Mouse (Mus musculus): ENCODE data around the gene Fcrla. TPM values are rescaled to one million over a fixed set of nuclear protein-coding genes. Genes with fewer than 3 reads are reported as not detected.

Gene Fcrla
- polyA plus RNA-seq, 1 experiment: 9.9 TPM

GRCm38 (mm10) chr1:170972494-170972893 is 45.1 kb upstream of the Fcrla start:
- H3K4me1 ChIP-seq (replicated peaks; ENCODE audit: control insufficient read depth, insufficient read depth, low read length): peaks cover 3% of the 10 kb centered on the region
- no peaks in the 10 kb centered on the region for H3K36me3 ChIP-seq (ENCODE audit: control insufficient read depth, insufficient read depth, low read length)
- H3K27me3 ChIP-seq (ENCODE audit: control insufficient read depth, insufficient read depth, low read length): no peaks in the 10 kb centered on the region
- WGBS: 85% methylated on average over 6 of the region's 6 CpGs
- no peak for DNase-seq
- no peak for TF ChIP-seq CTCF (IDR thresholded peaks at IDR 0.05; ENCODE audit: borderline replicate concordance, control insufficient read depth, extremely low read depth, insufficient read depth, low read length, poor library complexity)
- no peak for TF ChIP-seq POLR2A (IDR thresholded peaks at IDR 0.05; ENCODE audit: control insufficient read depth, extremely low read depth, insufficient read depth, low read length, poor library complexity)
- no peak overlapping the region for H3K27ac ChIP-seq (ENCODE audit: control insufficient read depth, insufficient read depth, low read length)
- H3K4me3 ChIP-seq (ENCODE audit: control insufficient read depth, insufficient read depth, low read length): no peak overlapping the region

- no peak for TF ChIP-seq POLR2A (IDR thresholded peaks at IDR 0.05; ENCODE audit: control insufficient read depth, extremely low read depth, insufficient read depth, low read length, poor library complexity)
- no peak for TF ChIP-seq CTCF (IDR thresholded peaks at IDR 0.05; ENCODE audit: borderline replicate concordance, control insufficient read depth, extremely low read depth, insufficient read depth, low read length, poor library complexity)
- WGBS: 76% methylated on average over 1 of the region's 1 CpGs
- no peaks in the 10 kb centered on the region for H3K4me1 ChIP-seq (replicated peaks; ENCODE audit: control insufficient read depth, insufficient read depth, low read length)
- H3K4me3 ChIP-seq (ENCODE audit: control insufficient read depth, insufficient read depth, low read length): no peak overlapping the region
- DNase-seq: no peak
- H3K27me3 ChIP-seq (ENCODE audit: control insufficient read depth, insufficient read depth, low read length): no peaks in the 10 kb centered on the region
- no peaks in the 10 kb centered on the region for H3K36me3 ChIP-seq (ENCODE audit: control insufficient read depth, insufficient read depth, low read length)
- no peak overlapping the region for H3K27ac ChIP-seq (ENCODE audit: control insufficient read depth, insufficient read depth, low read length)
Observed at GRCm38 (mm10) chr1:170968576-170968975, 41.2 kb upstream of the Fcrla start.

- Histone ChIP-seq H3K4me1 (replicated peaks; ENCODE audit: control insufficient read depth, insufficient read depth, low read length) (no peaks in the 10 kb centered on the region), H3K27me3 (ENCODE audit: control insufficient read depth, insufficient read depth, low read length) (no peaks in the 10 kb centered on the region), H3K27ac (ENCODE audit: control insufficient read depth, insufficient read depth, low read length) (no peak overlapping the region), H3K36me3 (ENCODE audit: control insufficient read depth, insufficient read depth, low read length) (no peaks in the 10 kb centered on the region), H3K4me3 (ENCODE audit: control insufficient read depth, insufficient read depth, low read length) (no peak overlapping the region)
- WGBS: 54% methylated on average over 3 of the region's 3 CpGs
- no peak for DNase-seq
- TF ChIP-seq CTCF (IDR thresholded peaks at IDR 0.05; ENCODE audit: borderline replicate concordance, control insufficient read depth, extremely low read depth, insufficient read depth, low read length, poor library complexity) (no peak), POLR2A (IDR thresholded peaks at IDR 0.05; ENCODE audit: control insufficient read depth, extremely low read depth, insufficient read depth, low read length, poor library complexity) (no peak)
Observed at GRCm38 (mm10) chr1:170967581-170967980, 40.2 kb upstream of the Fcrla start.

DNA sequence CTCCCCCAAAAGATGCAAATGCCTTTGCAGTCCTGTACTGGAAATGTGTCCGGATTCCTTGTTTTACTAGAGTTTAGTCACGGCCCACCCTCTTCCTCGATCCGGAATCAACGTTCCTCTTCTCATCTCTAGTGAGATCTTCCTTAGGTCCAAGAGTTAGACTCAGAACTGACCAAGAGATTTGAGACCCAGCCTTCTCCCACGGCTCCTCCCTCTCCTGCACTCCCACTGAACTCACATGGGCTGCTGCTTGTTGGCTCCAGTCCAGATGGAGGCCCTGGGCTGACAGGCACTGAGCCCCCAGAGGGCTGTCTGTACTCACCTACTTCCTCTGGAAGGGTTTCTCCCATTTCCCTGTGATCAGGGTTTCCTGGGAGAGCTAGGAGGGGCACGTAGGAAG is 35.7 kb upstream of the Fcrla start:
- Histone ChIP-seq H3K27ac (ENCODE audit: control insufficient read depth, insufficient read depth, low read length) (no peak overlapping the region), H3K4me3 (ENCODE audit: control insufficient read depth, insufficient read depth, low read length) (no peak overlapping the region), H3K36me3 (ENCODE audit: control insufficient read depth, insufficient read depth, low read length) (no peaks in the 10 kb centered on the region), H3K4me1 (replicated peaks; ENCODE audit: control insufficient read depth, insufficient read depth, low read length) (no peaks in the 10 kb centered on the region), H3K27me3 (ENCODE audit: control insufficient read depth, insufficient read depth, low read length) (no peaks in the 10 kb centered on the region)
- 94% methylated on average over 7 of the region's 7 CpGs for WGBS
- TF ChIP-seq CTCF (IDR thresholded peaks at IDR 0.05; ENCODE audit: borderline replicate concordance, control insufficient read depth, extremely low read depth, insufficient read depth, low read length, poor library complexity) (no peak), POLR2A (IDR thresholded peaks at IDR 0.05; ENCODE audit: control insufficient read depth, extremely low read depth, insufficient read depth, low read length, poor library complexity) (no peak)
- no peak for DNase-seq

DNA sequence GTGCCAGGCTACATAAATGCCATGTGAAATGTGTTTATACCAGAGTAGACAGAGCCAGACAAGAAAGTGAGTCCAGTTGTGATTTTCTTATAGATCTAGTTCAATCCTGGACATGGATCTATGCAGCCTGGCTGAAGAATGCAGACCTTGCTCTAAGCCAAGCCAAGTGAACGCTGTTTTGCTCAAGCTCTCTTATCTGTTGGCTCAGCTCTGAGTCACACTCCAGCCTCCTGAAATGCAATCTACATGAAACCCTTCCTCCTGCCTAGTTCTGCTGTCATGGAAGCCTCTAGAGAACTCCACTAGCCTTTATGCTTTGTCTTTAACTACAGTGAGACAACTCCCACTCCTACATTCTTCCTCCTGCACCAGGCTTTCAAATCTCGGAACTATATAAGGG is 34.9 kb upstream of the Fcrla start:
- Histone ChIP-seq H3K27me3 (ENCODE audit: control insufficient read depth, insufficient read depth, low read length) (no peaks in the 10 kb centered on the region), H3K27ac (ENCODE audit: control insufficient read depth, insufficient read depth, low read length) (no peak overlapping the region), H3K36me3 (ENCODE audit: control insufficient read depth, insufficient read depth, low read length) (no peaks in the 10 kb centered on the region), H3K4me3 (ENCODE audit: control insufficient read depth, insufficient read depth, low read length) (no peak overlapping the region), H3K4me1 (replicated peaks; ENCODE audit: control insufficient read depth, insufficient read depth, low read length) (no peaks in the 10 kb centered on the region)
- no peak for TF ChIP-seq CTCF (IDR thresholded peaks at IDR 0.05; ENCODE audit: borderline replicate concordance, control insufficient read depth, extremely low read depth, insufficient read depth, low read length, poor library complexity)
- no peak for TF ChIP-seq POLR2A (IDR thresholded peaks at IDR 0.05; ENCODE audit: control insufficient read depth, extremely low read depth, insufficient read depth, low read length, poor library complexity)
- WGBS: 87% methylated on average over 2 of the region's 2 CpGs
- no peak for DNase-seq

- no peak for TF ChIP-seq POLR2A (IDR thresholded peaks at IDR 0.05; ENCODE audit: control insufficient read depth, extremely low read depth, insufficient read depth, low read length, poor library complexity)
- no peak for TF ChIP-seq CTCF (IDR thresholded peaks at IDR 0.05; ENCODE audit: borderline replicate concordance, control insufficient read depth, extremely low read depth, insufficient read depth, low read length, poor library complexity)
- H3K4me3 ChIP-seq (ENCODE audit: control insufficient read depth, insufficient read depth, low read length): no peak overlapping the region
- WGBS: 84% methylated on average over 6 of the region's 6 CpGs
- H3K36me3 ChIP-seq (ENCODE audit: control insufficient read depth, insufficient read depth, low read length): no peaks in the 10 kb centered on the region
- no peak overlapping the region for H3K27ac ChIP-seq (ENCODE audit: control insufficient read depth, insufficient read depth, low read length)
- H3K4me1 ChIP-seq (replicated peaks; ENCODE audit: control insufficient read depth, insufficient read depth, low read length): no peaks in the 10 kb centered on the region
- no peaks in the 10 kb centered on the region for H3K27me3 ChIP-seq (ENCODE audit: control insufficient read depth, insufficient read depth, low read length)
- no peak for DNase-seq
Observed at GRCm38 (mm10) chr1:170961101-170961500, 33.7 kb upstream of the Fcrla start.

DNA sequence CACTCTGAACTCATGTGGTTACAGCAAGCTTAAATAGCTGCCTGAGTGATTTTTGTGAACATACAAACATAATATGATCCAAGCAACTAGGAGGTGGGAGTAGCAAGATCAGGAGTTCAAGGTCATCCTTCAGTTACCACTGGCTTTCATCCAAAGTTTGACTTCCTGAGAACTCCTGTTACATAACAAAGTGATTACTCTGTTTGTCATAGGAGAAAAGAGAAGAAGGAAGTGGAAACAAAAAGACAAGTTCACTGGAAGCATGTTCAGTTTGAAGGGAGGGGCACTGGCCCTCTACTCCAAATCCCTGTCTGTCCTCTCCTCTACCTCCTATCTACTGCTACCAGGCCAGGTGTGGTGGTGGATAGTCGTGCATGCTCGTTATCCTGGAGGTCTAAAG is 32.4 kb upstream of the Fcrla start:
- no peak for TF ChIP-seq POLR2A (IDR thresholded peaks at IDR 0.05; ENCODE audit: control insufficient read depth, extremely low read depth, insufficient read depth, low read length, poor library complexity)
- Histone ChIP-seq H3K27ac (ENCODE audit: control insufficient read depth, insufficient read depth, low read length) (no peak overlapping the region), H3K36me3 (ENCODE audit: control insufficient read depth, insufficient read depth, low read length) (no peaks in the 10 kb centered on the region), H3K4me3 (ENCODE audit: control insufficient read depth, insufficient read depth, low read length) (no peak overlapping the region), H3K4me1 (replicated peaks; ENCODE audit: control insufficient read depth, insufficient read depth, low read length) (no peaks in the 10 kb centered on the region), H3K27me3 (ENCODE audit: control insufficient read depth, insufficient read depth, low read length) (no peaks in the 10 kb centered on the region)
- no peak for DNase-seq
- WGBS: 67% methylated on average over 2 of the region's 2 CpGs
